Mouse (Mus musculus) left cerebral cortex, postnatal 14 days (tissue): Measurements from ENCODE around the gene Znhit1. TPM values are rescaled to one million over a fixed set of nuclear protein-coding genes. Genes with fewer than 3 reads are reported as not detected.

ENCODE experiments used
- DNase-seq, 2 experiments: peaks; one replicate each; pipeline ENCODE4 v3.0.0; 2021 to 2022; ENCODE audit warnings: low spot score in 2 of 2, mixed read lengths in 1 of 2
- intact Hi-C: fragments of 180-260 bp; cut with DNase I; formaldehyde crosslinking; loops from one replicate; pipeline ENCODE4 v1.15.1; 2025
- microRNA-seq, 2 experiments: library from miRNA; unstranded; fragments of <30 nt; microRNA quantifications; one replicate each; pipeline ENCODE4 v1.2.0; 2022
- total RNA-seq, 2 experiments: library from RNA; stranded (reverse); gene quantifications; 2 replicates each; pipeline ENCODE4 v1.2.3; 2021

Znhit1 gene
- total RNA-seq, 2 experiments from 2014 or later = 79.0 to 82.7 TPM

- intact Hi-C loops = no loop called here
- no peak for DNase-seq
Measured at GRCm38 (mm10) chr5:136935905-136936695, 51.7 kb downstream of the Znhit1 start.

- intact Hi-C loops = loop anchor here (5.0 kb wide), 1 partner anchor 173 kb away; no protein-coding TSS in a partner anchor
Measured at GRCm38 (mm10) chr5:136933930-136934329, 53.9 kb downstream of the Znhit1 start.

DNA sequence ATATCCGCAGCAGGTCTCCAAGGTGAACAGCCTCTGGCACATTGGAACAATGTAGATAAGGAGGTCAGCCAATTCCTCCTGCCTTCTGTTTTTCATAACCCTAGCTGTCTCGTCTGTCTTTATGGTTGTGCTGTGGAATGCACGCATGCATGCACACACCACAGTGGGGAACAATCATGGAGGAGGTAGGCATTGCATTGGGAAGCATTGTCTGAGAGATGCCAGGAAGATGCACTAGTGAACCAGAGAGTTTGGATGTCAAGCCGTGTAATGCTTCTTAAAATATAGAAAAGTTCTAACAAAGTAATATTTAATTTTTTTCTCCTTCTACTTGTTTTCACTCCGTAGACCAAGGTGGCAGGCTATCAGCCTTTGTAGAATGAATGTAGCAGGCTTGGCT lies 54.9 kb downstream of the Znhit1 start:
- intact Hi-C loops = loop anchor here (5.0 kb wide), 1 partner anchor 174 kb away; no protein-coding TSS in a partner anchor
- no peak for DNase-seq

More at GRCm38 (mm10) chr5:136933930-136934329, 53.9 kb downstream of the Znhit1 start:
- no peak for DNase-seq

Small RNAs within 50 kb of the gene (microRNA-seq; reads per million reads assigned to microRNA genes)
- 441 to 492 reads per million in 2 experiments for gene Mir702

Other genes with a start within 250 kb of the Znhit1 start
- gene Col26a1, start 104.8 kb downstream of the Znhit1 start, total RNA-seq = 10 to 100 TPM; 17.2 to 20.4 TPM
- gene Ift22, start 79.9 kb downstream of the Znhit1 start, total RNA-seq = 100 to 1,000 TPM in 1 of 2 experiments, 10 to 100 TPM in 1; 98.1 to 110 TPM
- gene Fis1, start 34.7 kb downstream of the Znhit1 start, total RNA-seq = 100 to 1,000 TPM; 233 to 242 TPM
- gene Cldn15, start 21.4 kb downstream of the Znhit1 start, total RNA-seq = under 1 TPM in 1 of 2 experiments, not detected in 1; 0.17 TPM
- 10 to 100 TPM; 32.2 to 36.5 TPM for gene Plod3, start 1.0 kb downstream of the Znhit1 start, total RNA-seq
- gene Vgf, start 38.4 kb upstream of the Znhit1 start, total RNA-seq = 100 to 1,000 TPM; 278 to 317 TPM
- gene Ap1s1, start 58.1 kb upstream of the Znhit1 start, total RNA-seq = 100 to 1,000 TPM; 235 to 257 TPM
- gene Serpine1, start 84.2 kb upstream of the Znhit1 start, total RNA-seq = 1 to 10 TPM in 1 of 2 experiments, under 1 TPM in 1; 0.76 to 1.3 TPM
- gene Trim56, start 128.2 kb upstream of the Znhit1 start, total RNA-seq = 1 to 10 TPM; 3.3 to 3.7 TPM
- not detected for gene Muc3, start 161.3 kb upstream of the Znhit1 start, total RNA-seq
- 1 to 10 TPM; 3.7 to 4.0 TPM for gene Muc3a, start 224.4 kb upstream of the Znhit1 start, total RNA-seq